ENCODE assay signal across 25 mouse cellular contexts in the genomic region with DNA sequence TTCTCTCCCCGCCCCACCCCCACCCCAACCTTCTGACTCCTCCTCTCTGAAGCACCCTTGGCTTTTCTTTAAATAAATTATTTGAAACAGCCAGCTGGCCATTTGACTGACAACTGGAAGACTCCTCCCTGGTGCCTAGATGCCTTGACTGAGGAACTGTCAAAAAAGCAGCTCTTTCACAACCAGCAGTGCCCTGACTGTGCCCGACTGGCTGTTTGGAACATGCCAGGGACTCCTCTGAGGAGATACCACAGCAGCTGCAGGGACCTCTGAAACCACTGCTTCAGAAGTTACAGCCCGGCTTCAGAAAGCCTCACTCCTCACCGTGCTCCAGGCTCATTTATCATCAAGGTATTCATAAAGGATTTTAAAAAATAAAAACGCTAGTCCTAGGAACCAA. TPM values are rescaled to one million over a fixed set of nuclear protein-coding genes. Genes with fewer than 3 reads are reported as not detected.
DNase-seq lines count a peak whose midpoint lies in the region; ATAC-seq and TF ChIP-seq lines count a peak whose summit lies in the region.
"Had no signal": no experiment of that assay in that cellular context is flagged by ENCODE, and none has a peak within 500 bp of the region (broad histone marks: within the 10 kb centered on the region; RNA-seq: fewer than 3 reads in every experiment).

No protein-coding gene starts in this region.

- H3K4me3 ChIP-seq in layer of hippocampus, adult 2 months: no peak overlapping the region
- no peak overlapping the region for H3K4me3 ChIP-seq in embryonic fibroblast, embryonic 13.5 days (ENCODE audit: insufficient read depth, low read length)
- no peak overlapping the region for H3K4me3 ChIP-seq in stomach, embryonic 14.5 days (ENCODE audit: low read depth, low read length)
- H3K4me3 ChIP-seq in forebrain, embryonic 10.5 days: no peak overlapping the region
- H3K4me3 ChIP-seq: forebrain, embryonic 12.5 days; hindbrain, embryonic 12.5 days; limb, embryonic 15.5 days; megakaryocyte, embryonic 14.5 days; midbrain, embryonic 13.5 days; neural tube, embryonic 12.5 days had no signal

- no peak overlapping the region for H3K9ac ChIP-seq in stomach, embryonic 14.5 days (replicated peaks; ENCODE audit: low read depth, low read length)
- H3K9ac ChIP-seq: forebrain, embryonic 12.5 days; hindbrain, embryonic 12.5 days; limb, embryonic 15.5 days; liver, embryonic 14.5 days; lung, embryonic 14.5 days; midbrain, embryonic 13.5 days; neural tube, embryonic 12.5 days had no signal

- no peaks in the 10 kb centered on the region for H3K9me3 ChIP-seq in stomach, embryonic 14.5 days (ENCODE audit: control insufficient read depth, low read depth, low read length)
- H3K9me3 ChIP-seq in forebrain, embryonic 10.5 days: no peaks in the 10 kb centered on the region
- H3K9me3 ChIP-seq: forebrain, embryonic 12.5 days; hindbrain, embryonic 12.5 days; limb, embryonic 15.5 days; megakaryocyte, embryonic 14.5 days; midbrain, embryonic 13.5 days; neural tube, embryonic 12.5 days had no signal

- peak; percentile 28 for DNase-seq in gastrocnemius, adult 18-20 months (ENCODE audit: low spot score)
- no peak for DNase-seq in gastrocnemius, postnatal 36 days
- DNase-seq in layer of hippocampus, adult 2 months (ENCODE audit: low spot score in 2 of 2): no peak
- no peak for DNase-seq in layer of hippocampus, postnatal 36 days
- no peak for DNase-seq in forebrain, embryonic 10.5 days (ENCODE audit: extremely low spot score, low spot score)
- DNase-seq: cerebellum, adult 9-10 months; heart, postnatal 10 days; kidney, postnatal 36 days; lung, embryonic 14.5 days; right cerebral cortex, adult 18-20 months; right cerebral cortex, postnatal 4 days; thymus, postnatal 14 days had no signal

- TF ChIP-seq POLR2A in embryonic fibroblast, embryonic 13.5 days (IDR thresholded peaks at IDR 0.05; ENCODE audit: low read depth, low read length): no peak

- no peak overlapping the region for H3K4me2 ChIP-seq in stomach, embryonic 14.5 days (replicated peaks; ENCODE audit: low read depth, low read length)
- H3K4me2 ChIP-seq: forebrain, embryonic 12.5 days; heart, embryonic 11.5 days; hindbrain, embryonic 12.5 days; limb, embryonic 15.5 days; lung, embryonic 14.5 days; midbrain, embryonic 13.5 days; neural tube, embryonic 12.5 days had no signal

- H3K4me1 ChIP-seq in embryonic fibroblast, embryonic 13.5 days (ENCODE audit: control insufficient read depth, insufficient read depth, low read length): peaks cover under 1% of the 10 kb centered on the region
- H3K4me1 ChIP-seq in stomach, embryonic 14.5 days (ENCODE audit: control insufficient read depth, insufficient read depth, low read length): 0 out of 2 replicates have a peak, but pooled peaks cover under 1% of the 10 kb centered on the region
- no peaks in the 10 kb centered on the region for H3K4me1 ChIP-seq in forebrain, embryonic 10.5 days
- H3K4me1 ChIP-seq: megakaryocyte, embryonic 14.5 days had no signal

- WGBS in stomach, embryonic 14.5 days: 71% methylated on average over 5 of the region's 5 CpGs
- whole genome bisulfite sequencing in forebrain, embryonic 10.5 days: 87% methylated on average over 5 of the region's 5 CpGs

- no peaks in the 10 kb centered on the region for H3K27me3 ChIP-seq in stomach, embryonic 14.5 days (ENCODE audit: control insufficient read depth, insufficient read depth, low read length)
- H3K27me3 ChIP-seq in forebrain, embryonic 10.5 days (ENCODE audit: poor library complexity, severe bottlenecking): no peaks in the 10 kb centered on the region
- H3K27me3 ChIP-seq: forebrain, embryonic 12.5 days; hindbrain, embryonic 12.5 days; limb, embryonic 15.5 days; megakaryocyte, embryonic 14.5 days; midbrain, embryonic 13.5 days; neural tube, embryonic 12.5 days had no signal

- peaks cover 25% of the 10 kb centered on the region for H3K36me3 ChIP-seq in stomach, embryonic 14.5 days (ENCODE audit: control insufficient read depth, insufficient read depth, low read length)
- peaks cover 99% of the 10 kb centered on the region for H3K36me3 ChIP-seq in forebrain, embryonic 10.5 days (replicated peaks)

- intact Hi-C loops in gastrocnemius, postnatal 36 days (cut with DNase I): no loop called here

- H3K27ac ChIP-seq in layer of hippocampus, adult 2 months: 0 out of 2 replicates have a peak overlapping the region, but pooled peaks have one; percentile 12
- H3K27ac ChIP-seq in embryonic fibroblast, embryonic 13.5 days (ENCODE audit: insufficient read depth, low read length): peak overlapping the region; percentile 74; the same call in 1 of the 2 replicates
- H3K27ac ChIP-seq in stomach, embryonic 14.5 days (ENCODE audit: low read length): peak overlapping the region; percentile 68; the same call in 1 of the 2 replicates
- no peak overlapping the region for H3K27ac ChIP-seq in forebrain, embryonic 10.5 days
- H3K27ac ChIP-seq: forebrain, embryonic 12.5 days; hindbrain, embryonic 12.5 days; liver, embryonic 14.5 days; midbrain, embryonic 13.5 days; neural tube, embryonic 12.5 days had no signal

- no peak for ATAC-seq in stomach, embryonic 14.5 days (ENCODE audit: insufficient number of reproducible peaks, insufficient read depth, low FRiP score, low read depth)
- no peak for ATAC-seq in megakaryocyte progenitor cell, adult 5-6 weeks (replicated peaks; ENCODE audit: poor library complexity)
- ATAC-seq: activated CD4-positive, CD25-positive, alpha-beta regulatory T cell, adult 4 months; intestine, postnatal 0 days; midbrain, embryonic 13.5 days had no signal

- TF ChIP-seq CTCF in layer of hippocampus, adult 2 months (conservative IDR thresholded peaks at IDR 0.05): no peak
- TF ChIP-seq CTCF in embryonic fibroblast, embryonic 13.5 days (IDR thresholded peaks at IDR 0.05; ENCODE audit: borderline replicate concordance, insufficient read depth, low read length): no peak

RNA-seq across cellular contexts. Expression of gene Bmpr1a, which starts 58.8 kb away (rescaled TPM):
- total RNA-seq in gastrocnemius, adult 18-20 months (2021): 10 to 100 TPM; 46.3 to 47.4 TPM
- 10 to 100 TPM; 42.4 to 54.7 TPM for total RNA-seq in gastrocnemius, postnatal 36 days (2021)
- total RNA-seq in layer of hippocampus, adult 2 months (2021): 10 to 100 TPM; 36.5 to 42.2 TPM
- 10 to 100 TPM; 40.2 to 40.7 TPM for total RNA-seq in layer of hippocampus, postnatal 36 days (2021)
- 116 and 146 TPM in 2 replicates for polyA plus RNA-seq in embryonic fibroblast, embryonic 13.5 days (2011; ENCODE audit: insufficient read length, low read depth, missing spikeins)
- polyA plus RNA-seq in stomach, embryonic 14.5 days (2014; fragmentation: Nextera tagmentation; extraction: Ambion mirVana): 62.8 and 74.7 TPM in 2 replicates
- polyA plus RNA-seq in forebrain, embryonic 10.5 days (2016; fragmentation: Nextera tagmentation; extraction: Ambion mirVana): 44.5 and 47.6 TPM in 2 replicates
- 0.39 and 0.68 TPM in 2 replicates for total RNA-seq in megakaryocyte progenitor cell, adult 5-6 weeks (2015)
- total RNA-seq in megakaryocyte progenitor cell, adult 5-6 weeks (2017): 0.25 and 0.41 TPM in 2 replicates

Comparison
In these comparisons a context has a peak if more than half of its experiments do, and no peak if none do; other contexts are left out.
1. RNA of gene Bmpr1a, which starts 58.8 kb away (total RNA-seq): 42.4 to 54.7 TPM in gastrocnemius, postnatal 36 days, 46.3 to 47.4 TPM in gastrocnemius, adult 18-20 months, 36.5 to 42.2 TPM in layer of hippocampus, adult 2 months and 40.2 to 40.7 TPM in layer of hippocampus, postnatal 36 days; 0.25 to 0.68 TPM in megakaryocyte progenitor cell, adult 5-6 weeks; every median in the first group is over 10 times any median in the second.